Mouse (Mus musculus) liver, adult (tissue): Measurements from ENCODE around the gene Ufd1.

Experiments
- GATA4 ChIP-seq: IDR thresholded peaks from 2 replicates; pipeline ENCODE4 v1.6.1; 2014; ENCODE audit warnings: mild to moderate bottlenecking, low read length; ENCODE audit not compliant: insufficient replicate concordance

Ufd1 gene

GRCm38 (mm10) chr16:18811468-18812384 lies at the start of gene Ufd1, which contains the start of gene Cdc45:
Ufd1 (plus strand) TSS chr16:18811779.
Cdc45 (minus strand) TSS chr16:18811987.
- TF ChIP-seq GATA4, result no peak

GRCm38 (mm10) chr16:18762960-18763359 lies 48.6 kb upstream of the Ufd1 start:
- no peak for TF ChIP-seq GATA4

DNA sequence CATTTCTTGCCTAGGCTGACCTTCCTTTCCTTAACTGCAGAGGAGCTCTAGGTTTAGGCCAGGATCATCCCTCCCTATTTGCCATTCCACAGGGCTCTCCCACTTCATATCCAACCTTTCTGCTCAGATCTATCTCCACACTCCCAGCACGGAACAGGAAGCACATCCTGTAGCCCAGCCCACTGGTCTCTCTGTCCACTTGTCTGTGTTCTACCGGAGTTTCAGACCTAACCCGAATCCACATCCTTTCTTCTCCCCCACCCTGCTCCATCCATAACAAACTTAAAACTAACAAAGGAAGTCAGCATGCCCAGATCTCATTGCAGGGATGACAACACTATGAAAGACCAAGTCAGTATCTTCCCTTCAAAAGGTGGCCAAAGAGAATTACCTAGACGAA lies 45.2 kb upstream of the Ufd1 start:
- TF ChIP-seq GATA4, result no peak

GRCm38 (mm10) chr16:18769501-18769900 lies 42.1 kb upstream of the Ufd1 start:
- TF ChIP-seq GATA4, result no peak

GRCm38 (mm10) chr16:18773936-18774335 lies 37.6 kb upstream of the Ufd1 start:
- peak; percentile 90 for TF ChIP-seq GATA4

DNA sequence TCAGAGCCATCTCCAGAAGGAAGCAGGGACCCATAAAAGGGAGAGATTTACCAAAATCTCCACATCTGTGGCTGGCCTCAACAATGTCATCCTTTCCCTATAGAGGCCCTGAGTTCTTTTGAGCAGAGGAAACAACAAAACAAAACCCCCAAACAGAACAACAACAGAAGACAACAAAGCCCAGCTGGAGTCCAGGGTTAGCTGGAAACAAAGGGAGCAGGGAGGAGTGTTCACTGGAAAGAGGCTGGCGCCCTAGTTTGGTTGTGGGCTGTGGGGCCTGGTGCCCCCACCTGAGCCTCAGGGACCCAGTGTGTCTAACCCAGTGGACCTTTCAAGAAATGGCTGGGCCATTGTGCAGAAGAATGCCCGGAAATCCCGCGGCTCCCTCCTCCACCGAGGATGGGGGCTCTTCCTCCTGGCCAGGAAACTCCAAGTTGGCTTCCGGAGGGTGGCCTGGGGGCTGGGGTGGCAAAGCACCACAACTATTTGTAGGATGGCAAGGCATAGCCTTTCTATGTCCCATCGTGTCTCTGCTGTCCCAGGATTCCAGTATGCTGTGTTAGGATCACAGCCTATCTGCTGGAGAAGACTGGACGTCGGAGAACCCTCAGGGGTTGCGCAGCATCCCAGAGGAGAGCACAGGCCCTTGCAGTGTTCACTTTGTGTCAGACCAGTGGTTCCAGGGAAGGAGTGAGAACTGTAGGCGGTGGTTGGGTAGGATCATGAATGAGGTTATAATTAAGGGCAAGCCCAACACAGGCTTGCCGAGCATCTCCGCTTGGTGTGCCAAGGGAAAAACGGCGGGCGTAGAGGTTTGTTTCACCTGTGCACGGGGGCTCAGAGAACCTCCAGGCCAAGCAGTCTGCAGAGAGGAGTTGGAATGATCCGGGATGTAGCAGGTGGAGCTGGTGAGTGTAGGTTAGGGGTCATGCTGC lies 35.7 kb upstream of the Ufd1 start:
- no peak; the same call in 1 of the 2 replicates for TF ChIP-seq GATA4

- no peak for TF ChIP-seq GATA4
Observed at GRCm38 (mm10) chr16:18776556-18777100, 35.0 kb upstream of the Ufd1 start, which contains the start of gene Cldn5. Cldn5 (plus strand) TSS chr16:18776847.

DNA sequence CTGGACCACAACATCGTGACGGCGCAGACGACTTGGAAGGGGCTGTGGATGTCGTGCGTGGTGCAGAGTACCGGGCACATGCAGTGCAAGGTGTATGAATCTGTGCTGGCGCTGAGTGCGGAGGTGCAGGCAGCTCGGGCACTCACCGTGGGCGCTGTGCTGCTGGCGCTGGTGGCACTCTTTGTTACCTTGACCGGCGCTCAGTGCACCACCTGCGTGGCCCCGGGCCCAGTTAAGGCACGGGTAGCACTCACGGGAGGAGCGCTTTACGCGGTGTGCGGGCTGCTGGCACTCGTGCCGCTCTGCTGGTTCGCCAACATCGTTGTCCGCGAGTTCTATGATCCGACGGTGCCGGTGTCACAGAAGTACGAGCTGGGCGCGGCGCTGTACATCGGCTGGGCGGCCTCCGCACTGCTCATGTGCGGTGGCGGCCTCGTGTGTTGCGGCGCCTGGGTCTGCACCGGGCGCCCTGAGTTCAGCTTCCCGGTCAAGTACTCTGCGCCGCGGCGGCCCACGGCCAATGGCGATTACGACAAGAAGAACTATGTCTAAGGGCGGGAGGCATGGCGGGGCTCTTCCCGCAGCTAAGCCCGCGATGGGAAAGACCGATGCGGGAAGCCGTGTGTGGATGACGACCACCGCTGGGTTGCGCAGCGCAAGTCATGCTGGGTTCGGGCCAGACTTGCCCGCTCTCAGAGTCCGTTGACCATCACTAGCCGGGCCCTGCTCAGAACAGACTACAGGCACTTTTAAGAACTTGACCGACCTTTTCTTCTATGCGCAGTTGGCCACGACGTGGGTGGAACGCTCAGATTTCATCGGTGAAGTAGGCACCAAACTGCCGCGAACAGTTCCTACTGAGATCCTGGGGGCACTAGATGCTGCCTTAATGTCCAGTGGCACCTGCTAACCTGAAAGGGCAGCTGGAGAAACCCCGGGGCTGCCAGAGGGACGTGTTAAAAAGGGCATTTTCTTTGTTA lies 34.2 kb upstream of the Ufd1 start:
- TF ChIP-seq GATA4, result no peak

DNA sequence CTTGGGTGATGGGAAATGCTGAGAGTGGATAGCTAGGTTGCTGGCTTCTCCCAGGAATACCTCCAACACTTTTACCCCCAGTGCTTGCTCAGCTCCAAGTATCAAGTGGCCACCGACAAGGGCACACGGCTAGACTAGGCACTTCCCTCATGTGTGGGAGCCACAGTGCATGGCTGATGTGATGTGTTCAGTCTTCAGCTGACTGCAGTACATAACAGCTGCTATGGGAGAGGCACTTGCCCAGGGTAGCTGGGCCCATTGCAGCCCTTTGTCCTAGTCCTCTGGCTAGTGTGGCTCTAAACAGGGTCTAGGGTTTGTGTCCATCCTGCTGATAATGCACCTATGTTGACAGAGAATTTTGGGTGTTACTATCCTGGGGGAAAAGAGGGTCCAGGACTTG lies 33.1 kb upstream of the Ufd1 start:
- no peak for TF ChIP-seq GATA4

DNA sequence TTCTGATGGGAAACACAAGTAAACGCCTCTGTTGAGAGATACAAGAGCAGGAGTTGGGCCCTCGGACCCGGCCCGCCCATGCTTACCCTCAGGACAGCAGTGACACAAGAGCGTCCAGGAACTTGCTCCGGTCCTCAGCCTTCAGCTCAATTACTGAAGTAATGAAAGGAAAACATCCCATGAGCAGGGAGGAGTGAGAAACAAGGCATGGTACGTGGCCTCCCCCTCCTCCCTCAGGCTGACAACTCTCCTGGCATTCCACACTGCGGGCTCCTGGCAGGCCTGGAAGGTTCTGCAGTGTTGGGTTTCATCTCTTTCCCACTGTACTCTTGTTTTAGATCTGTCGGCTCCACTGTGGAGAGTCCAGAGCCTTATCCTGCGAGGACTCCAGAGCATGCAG lies 29.8 kb upstream of the Ufd1 start:
- no peak for TF ChIP-seq GATA4

- TF ChIP-seq GATA4, result no peak
Observed at GRCm38 (mm10) chr16:18785025-18785424, 26.6 kb upstream of the Ufd1 start.

DNA sequence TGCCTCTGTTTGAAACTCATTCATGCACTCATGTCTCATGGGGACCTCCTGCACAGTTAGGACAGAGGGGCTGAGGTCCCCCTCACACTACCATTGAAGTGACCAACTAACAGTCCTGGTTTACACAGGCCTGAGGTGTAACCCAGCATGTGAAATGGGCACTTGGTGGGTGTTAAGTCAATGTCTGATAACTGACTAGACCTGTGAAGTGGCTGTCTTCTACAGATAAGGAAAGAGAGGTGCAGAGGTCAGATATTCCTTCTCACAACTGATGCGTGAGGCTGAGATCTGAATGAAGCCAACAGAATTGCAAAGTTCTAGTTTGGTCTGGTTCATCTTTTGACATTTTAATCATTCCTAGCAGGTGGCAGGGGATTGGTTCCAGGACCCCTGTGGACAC lies 26.1 kb upstream of the Ufd1 start:
- TF ChIP-seq GATA4, result no peak

GRCm38 (mm10) chr16:18786652-18787051 lies 24.9 kb upstream of the Ufd1 start:
- no peak for TF ChIP-seq GATA4

DNA sequence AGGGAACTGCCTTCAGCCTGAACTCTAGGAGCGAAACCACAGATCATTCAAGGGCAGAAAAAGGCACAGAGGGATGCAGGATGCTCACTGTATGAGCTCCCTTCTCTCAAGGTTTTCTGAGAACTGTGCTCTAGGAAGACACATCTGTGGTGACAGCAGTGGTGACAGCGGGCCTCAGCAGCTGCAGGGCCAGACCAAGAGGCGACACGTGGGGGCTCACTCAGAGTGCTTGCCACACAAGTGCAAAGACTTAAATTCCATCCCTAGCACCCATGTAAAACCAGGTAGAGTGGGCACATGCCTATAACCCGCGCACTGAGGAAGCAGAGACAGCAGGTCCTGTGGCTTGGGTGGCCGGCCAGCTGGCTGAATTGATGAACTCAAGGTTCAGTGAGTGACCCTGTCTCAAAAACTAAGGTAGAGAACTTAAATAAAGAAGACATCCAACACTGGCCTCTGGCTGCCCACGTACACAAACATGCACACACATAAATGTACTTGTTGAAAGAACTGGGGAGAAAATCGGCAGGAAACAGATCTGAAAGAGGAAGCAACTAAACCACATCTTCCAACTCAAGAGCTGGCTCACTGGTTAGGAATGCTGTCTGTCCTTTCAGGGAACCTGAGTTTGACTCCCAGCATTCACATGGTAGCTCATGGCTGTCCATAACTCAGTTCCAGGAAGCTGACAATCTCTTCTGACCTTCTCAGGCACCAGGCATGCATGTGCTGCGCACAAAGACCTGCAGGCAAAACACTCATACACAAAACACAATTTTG lies 22.8 kb upstream of the Ufd1 start:
- no peak for TF ChIP-seq GATA4
